Mouse (Mus musculus): Measurements from ENCODE around the gene Abcc4.

Abcc4 gene

DNA sequence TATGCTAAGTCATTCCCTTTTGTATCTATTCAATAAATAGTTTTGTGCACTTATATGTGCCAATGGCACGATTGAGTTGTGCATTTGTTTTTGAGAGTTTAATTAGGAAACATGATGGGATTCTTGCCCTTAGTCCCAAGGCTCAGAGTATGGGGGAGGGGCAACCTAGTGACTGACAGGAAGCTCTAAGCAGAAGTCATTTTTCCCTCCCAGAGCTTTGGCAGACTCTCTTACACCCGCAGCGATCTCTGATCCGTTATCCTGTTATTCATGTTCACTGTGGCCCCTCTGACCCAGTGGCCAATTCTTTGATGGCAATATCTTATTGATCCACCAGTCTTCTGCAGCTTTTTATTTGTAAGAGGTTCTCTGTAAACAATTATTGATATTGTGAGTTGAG, 253.4 kb downstream of the Abcc4 start:
- TF ChIP-seq CTCF (conservative IDR thresholded peaks at IDR 0.05; ENCODE audit: low read length), result no peak
- TF ChIP-seq POU5F1 (IDR thresholded peaks at IDR 0.05; ENCODE audit: borderline replicate concordance, low read length), result no peak
- no peak for TF ChIP-seq NANOG (IDR thresholded peaks at IDR 0.05; ENCODE audit: borderline replicate concordance, low read length)
- no peaks in the 10 kb centered on the region for H3K36me3 ChIP-seq (ENCODE audit: insufficient read depth, low read length)
- no peak overlapping the region for H3K4me3 ChIP-seq (replicated peaks; ENCODE audit: low read length)
- 0 out of 2 replicates have a peak, but pooled peaks cover 2% of the 10 kb centered on the region for H3K9me3 ChIP-seq (ENCODE audit: low read length)
- no peaks in the 10 kb centered on the region for H3K27me3 ChIP-seq (ENCODE audit: insufficient read depth, low read length)
- no peaks in the 10 kb centered on the region for H3K4me1 ChIP-seq (replicated peaks; ENCODE audit: low read depth, low read length)

DNA sequence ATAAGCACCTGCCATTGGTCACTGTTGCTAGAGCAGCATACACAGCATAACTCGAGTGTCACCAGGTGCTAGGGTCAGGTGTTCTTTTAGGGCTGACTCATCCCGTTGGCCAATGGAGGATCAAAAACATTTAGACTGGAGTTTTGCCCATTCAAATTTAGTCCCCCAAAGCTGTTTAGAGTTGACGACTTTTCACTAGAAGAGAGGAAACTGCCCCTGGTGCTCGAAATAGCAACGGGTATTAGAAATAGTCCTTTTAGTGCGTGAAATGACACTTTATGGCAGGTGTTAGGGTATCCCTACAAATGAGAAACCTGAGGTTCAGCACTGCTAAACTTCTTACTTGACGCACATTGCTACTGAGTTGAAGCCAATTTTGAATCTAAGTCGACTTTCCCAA, 265.9 kb downstream of the Abcc4 start:
- Histone ChIP-seq H3K27me3 (ENCODE audit: insufficient read depth, low read length) (peaks cover 60% of the 10 kb centered on the region), H3K36me3 (ENCODE audit: insufficient read depth, low read length) (no peaks in the 10 kb centered on the region), H3K4me3 (replicated peaks; ENCODE audit: low read length) (no peak overlapping the region), H3K9me3 (ENCODE audit: low read length) (no peaks in the 10 kb centered on the region), H3K4me1 (replicated peaks; ENCODE audit: low read depth, low read length) (peaks cover 8% of the 10 kb centered on the region)
- TF ChIP-seq NANOG (IDR thresholded peaks at IDR 0.05; ENCODE audit: borderline replicate concordance, low read length) (no peak), CTCF (conservative IDR thresholded peaks at IDR 0.05; ENCODE audit: low read length) (no peak), POU5F1 (IDR thresholded peaks at IDR 0.05; ENCODE audit: borderline replicate concordance, low read length) (no peak)

DNA sequence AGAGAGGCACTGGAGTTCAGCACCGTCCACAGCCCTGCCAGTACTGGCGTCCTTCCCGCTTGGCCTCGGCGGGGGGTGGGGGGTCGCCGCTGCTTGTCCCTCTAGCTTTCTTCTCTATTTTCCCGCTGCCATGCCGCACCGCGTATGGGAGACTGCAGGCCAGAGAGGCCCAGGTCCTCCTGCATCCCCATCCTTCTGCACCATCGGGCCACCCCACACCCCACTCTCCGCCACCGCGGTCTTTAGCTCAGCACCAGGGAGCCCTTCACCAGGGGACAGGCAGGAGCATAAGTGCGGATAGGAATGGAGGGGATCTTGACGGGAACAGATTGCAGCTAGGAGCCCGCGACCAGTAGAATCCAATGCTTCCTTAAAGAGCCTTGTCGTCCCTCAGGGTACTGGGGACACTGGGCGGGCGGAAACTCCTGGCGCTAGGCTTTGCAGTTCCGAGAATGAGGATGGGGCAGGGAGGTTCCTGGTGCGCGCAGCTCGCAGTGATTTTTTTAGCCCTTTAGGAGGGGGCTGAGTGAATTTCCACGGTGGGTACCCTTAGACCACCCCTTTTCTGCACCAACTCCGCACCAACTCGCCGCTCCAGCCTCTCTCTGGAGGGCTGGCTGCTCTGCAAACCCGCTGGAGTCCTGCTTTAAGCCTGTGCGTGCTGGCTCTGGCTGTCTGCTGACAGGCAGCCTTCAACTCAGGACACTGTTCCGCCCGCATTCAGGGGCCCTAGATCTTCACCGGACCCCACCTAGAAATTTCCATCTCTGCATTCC, 268.7 kb downstream of the Abcc4 start:
- peaks cover 66% of the 10 kb centered on the region for H3K27me3 ChIP-seq (ENCODE audit: insufficient read depth, low read length)
- no peaks in the 10 kb centered on the region for H3K36me3 ChIP-seq (ENCODE audit: insufficient read depth, low read length)
- H3K9me3 ChIP-seq (ENCODE audit: low read length), result no peaks in the 10 kb centered on the region
- TF ChIP-seq POU5F1 (IDR thresholded peaks at IDR 0.05; ENCODE audit: borderline replicate concordance, low read length) (no peak), CTCF (conservative IDR thresholded peaks at IDR 0.05; ENCODE audit: low read length) (no peak), NANOG (IDR thresholded peaks at IDR 0.05; ENCODE audit: borderline replicate concordance, low read length) (no peak)
- H3K4me3 ChIP-seq (replicated peaks; ENCODE audit: low read length), result peak overlapping the region; percentile 82
- peaks cover 8% of the 10 kb centered on the region for H3K4me1 ChIP-seq (replicated peaks; ENCODE audit: low read depth, low read length)

DNA sequence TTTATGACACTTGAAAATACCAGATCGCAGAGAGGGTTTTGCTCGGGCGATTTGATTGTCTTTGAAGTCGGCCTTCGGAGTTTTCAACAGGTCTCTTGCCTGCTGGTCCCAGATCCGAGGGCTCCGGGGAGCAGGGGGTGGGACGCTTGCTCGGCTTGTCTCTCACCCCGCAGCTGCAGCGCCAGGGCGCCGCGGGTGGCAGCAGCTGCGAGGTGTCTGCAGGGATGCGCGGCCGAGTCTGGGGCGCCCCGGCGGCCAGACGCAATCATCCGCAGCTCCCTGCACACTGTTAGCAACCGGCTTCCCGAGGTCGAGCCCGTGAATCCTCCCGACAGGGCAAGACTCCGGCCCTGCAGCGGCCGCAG, 269.2 kb downstream of the Abcc4 start:
- Histone ChIP-seq H3K4me3 (replicated peaks; ENCODE audit: low read length) (peak overlapping the region; percentile 82), H3K27me3 (ENCODE audit: insufficient read depth, low read length) (peaks cover 62% of the 10 kb centered on the region), H3K36me3 (ENCODE audit: insufficient read depth, low read length) (no peaks in the 10 kb centered on the region), H3K4me1 (replicated peaks; ENCODE audit: low read depth, low read length) (peaks cover 8% of the 10 kb centered on the region), H3K9me3 (ENCODE audit: low read length) (no peaks in the 10 kb centered on the region)
- TF ChIP-seq POU5F1 (IDR thresholded peaks at IDR 0.05; ENCODE audit: borderline replicate concordance, low read length) (no peak), CTCF (conservative IDR thresholded peaks at IDR 0.05; ENCODE audit: low read length) (no peak), NANOG (IDR thresholded peaks at IDR 0.05; ENCODE audit: borderline replicate concordance, low read length) (no peak)

DNA sequence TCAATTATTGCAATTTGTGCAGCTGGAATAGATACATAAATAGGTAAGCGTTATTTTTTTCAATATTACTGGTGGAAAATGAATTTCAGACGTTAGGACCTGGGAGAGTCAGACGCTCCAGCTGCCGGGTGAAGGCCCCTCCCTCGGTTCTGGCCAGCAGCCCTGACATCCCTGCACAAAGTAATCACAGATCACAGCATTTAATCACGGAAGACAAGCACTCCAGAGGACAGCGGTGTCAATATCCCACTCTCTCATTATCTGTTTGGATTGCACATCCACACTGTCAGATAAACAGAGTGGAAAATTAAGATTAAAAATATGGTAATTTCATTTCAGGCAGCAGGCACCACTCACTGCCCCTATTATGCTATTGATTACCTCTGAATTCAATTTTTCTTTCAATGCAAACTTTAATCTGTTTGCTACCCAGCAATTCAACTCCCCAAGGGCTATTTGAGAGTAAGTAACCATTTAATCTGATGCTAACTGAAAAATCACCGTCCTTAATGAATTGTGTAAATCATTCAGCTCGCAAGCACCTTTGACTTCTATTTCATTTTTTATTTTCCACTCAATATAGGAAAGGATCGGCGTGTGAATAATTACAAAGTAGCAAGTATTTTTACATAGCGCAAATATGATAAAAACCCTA, 270.2 kb downstream of the Abcc4 start:
- Histone ChIP-seq H3K9me3 (ENCODE audit: low read length) (no peaks in the 10 kb centered on the region), H3K4me3 (replicated peaks; ENCODE audit: low read length) (no peak overlapping the region), H3K4me1 (replicated peaks; ENCODE audit: low read depth, low read length) (peaks cover 8% of the 10 kb centered on the region), H3K36me3 (ENCODE audit: insufficient read depth, low read length) (no peaks in the 10 kb centered on the region), H3K27me3 (ENCODE audit: insufficient read depth, low read length) (peaks cover 57% of the 10 kb centered on the region)
- TF ChIP-seq POU5F1 (IDR thresholded peaks at IDR 0.05; ENCODE audit: borderline replicate concordance, low read length) (no peak), CTCF (conservative IDR thresholded peaks at IDR 0.05; ENCODE audit: low read length) (no peak), NANOG (IDR thresholded peaks at IDR 0.05; ENCODE audit: borderline replicate concordance, low read length) (no peak)

DNA sequence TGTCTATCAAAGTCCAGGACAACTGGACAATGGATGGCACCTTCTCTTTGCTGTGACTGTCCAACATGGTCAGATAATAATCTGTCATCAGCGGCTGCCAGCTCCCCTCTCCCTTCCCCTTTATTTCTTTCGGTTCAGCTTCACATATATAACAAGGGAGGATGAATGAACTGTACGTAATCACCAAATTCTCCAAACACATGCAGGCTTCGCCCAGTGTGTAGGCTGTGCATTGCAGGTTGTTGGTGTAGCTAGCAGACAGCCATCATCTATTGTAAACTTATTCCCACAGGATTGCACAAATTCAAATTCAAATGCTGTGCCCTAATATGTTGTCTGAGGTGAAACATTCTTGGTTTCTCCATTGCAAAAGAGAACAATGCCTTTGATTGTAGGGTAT, 271.2 kb downstream of the Abcc4 start:
- Histone ChIP-seq H3K36me3 (ENCODE audit: insufficient read depth, low read length) (no peaks in the 10 kb centered on the region), H3K4me1 (replicated peaks; ENCODE audit: low read depth, low read length) (peaks cover 8% of the 10 kb centered on the region), H3K4me3 (replicated peaks; ENCODE audit: low read length) (no peak overlapping the region), H3K27me3 (ENCODE audit: insufficient read depth, low read length) (peaks cover 55% of the 10 kb centered on the region), H3K9me3 (ENCODE audit: low read length) (no peaks in the 10 kb centered on the region; the same call in 1 of the 2 replicates)
- TF ChIP-seq CTCF (conservative IDR thresholded peaks at IDR 0.05; ENCODE audit: low read length) (no peak), NANOG (IDR thresholded peaks at IDR 0.05; ENCODE audit: borderline replicate concordance, low read length) (no peak), POU5F1 (IDR thresholded peaks at IDR 0.05; ENCODE audit: borderline replicate concordance, low read length) (no peak)

DNA sequence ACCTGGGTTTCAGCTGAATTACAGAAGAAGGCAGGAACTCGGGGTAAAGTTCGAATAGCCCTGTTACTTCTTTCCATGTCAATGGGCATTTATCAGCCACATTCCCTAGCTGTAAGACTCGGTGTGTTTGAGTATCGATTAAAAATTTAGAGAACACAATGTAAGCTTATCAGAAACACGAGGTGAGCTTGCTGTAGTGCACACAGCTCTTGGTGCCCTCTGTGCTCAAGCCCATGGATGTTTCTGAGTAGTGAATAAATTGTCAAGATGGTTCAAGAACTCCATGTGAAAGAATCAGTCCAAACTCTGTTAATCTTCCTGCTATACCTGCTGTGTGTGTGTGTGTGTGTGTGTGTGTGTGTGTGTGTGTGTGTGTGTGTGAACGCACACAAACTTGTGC, 272.2 kb downstream of the Abcc4 start:
- TF ChIP-seq CTCF (conservative IDR thresholded peaks at IDR 0.05; ENCODE audit: low read length) (no peak), NANOG (IDR thresholded peaks at IDR 0.05; ENCODE audit: borderline replicate concordance, low read length) (no peak), POU5F1 (IDR thresholded peaks at IDR 0.05; ENCODE audit: borderline replicate concordance, low read length) (no peak)
- H3K9me3 ChIP-seq (ENCODE audit: low read length), result no peaks in the 10 kb centered on the region; the same call in 1 of the 2 replicates
- H3K4me1 ChIP-seq (replicated peaks; ENCODE audit: low read depth, low read length), result peaks cover 8% of the 10 kb centered on the region
- H3K27me3 ChIP-seq (ENCODE audit: insufficient read depth, low read length), result peaks cover 45% of the 10 kb centered on the region
- no peaks in the 10 kb centered on the region for H3K36me3 ChIP-seq (ENCODE audit: insufficient read depth, low read length)
- no peak overlapping the region for H3K4me3 ChIP-seq (replicated peaks; ENCODE audit: low read length)

Measured in E14TG2a.4 (cell line).